Mouse (Mus musculus) thymus, postnatal 4 days (tissue): Measurements from ENCODE around the gene Sox5.

Experiments
- DNase-seq: peaks from one replicate; pipeline ENCODE4 v3.0.0; 2021

Gene Sox5

GRCm38 (mm10) chr6:143997616-143998015 is 784.2 kb downstream of the Sox5 start:
- DNase-seq: no peak

- no peak for DNase-seq
These were observed 786.7 kb downstream of the Sox5 start for GRCm38 (mm10) chr6:143995046-143995445.

- no peak for DNase-seq
These were observed 794.2 kb downstream of the Sox5 start for GRCm38 (mm10) chr6:143987548-143987947.

- no peak for DNase-seq
These were observed 801.6 kb downstream of the Sox5 start for GRCm38 (mm10) chr6:143980131-143980530.

- DNase-seq: no peak
These were observed 813.9 kb downstream of the Sox5 start for GRCm38 (mm10) chr6:143967724-143968400.

- DNase-seq: no peak
These were observed 821.3 kb downstream of the Sox5 start for GRCm38 (mm10) chr6:143960487-143960886.

GRCm38 (mm10) chr6:143960081-143960480 is 821.7 kb downstream of the Sox5 start:
- DNase-seq: no peak

GRCm38 (mm10) chr6:143958372-143958771 is 823.4 kb downstream of the Sox5 start:
- DNase-seq: no peak

- no peak for DNase-seq
These were observed 824.7 kb downstream of the Sox5 start for GRCm38 (mm10) chr6:143957063-143957462.

GRCm38 (mm10) chr6:143948553-143949308 is 833.0 kb downstream of the Sox5 start:
- DNase-seq: no peak

GRCm38 (mm10) chr6:143948071-143948470 is 833.7 kb downstream of the Sox5 start:
- DNase-seq: no peak

- DNase-seq: no peak
These were observed 838.7 kb downstream of the Sox5 start for GRCm38 (mm10) chr6:143943126-143943525.

- no peak for DNase-seq
These were observed 840.4 kb downstream of the Sox5 start for GRCm38 (mm10) chr6:143941291-143941785.

- no peak for DNase-seq
These were observed 858.6 kb downstream of the Sox5 start for GRCm38 (mm10) chr6:143923146-143923545.

GRCm38 (mm10) chr6:143918405-143918947 is 863.3 kb downstream of the Sox5 start:
- DNase-seq: no peak

GRCm38 (mm10) chr6:143916152-143916735 is 865.5 kb downstream of the Sox5 start:
- no peak for DNase-seq

- DNase-seq: no peak
These were observed 866.1 kb downstream of the Sox5 start for GRCm38 (mm10) chr6:143915686-143916085.

GRCm38 (mm10) chr6:143912316-143912715 is 869.5 kb downstream of the Sox5 start:
- no peak for DNase-seq

- DNase-seq: no peak
These were observed 877.1 kb downstream of the Sox5 start for GRCm38 (mm10) chr6:143904693-143905031.

- DNase-seq: no peak
These were observed 877.6 kb downstream of the Sox5 start for GRCm38 (mm10) chr6:143903981-143904692.

GRCm38 (mm10) chr6:143900871-143901270 is 880.9 kb downstream of the Sox5 start:
- DNase-seq: no peak

GRCm38 (mm10) chr6:143895092-143895491 is 886.7 kb downstream of the Sox5 start:
- no peak for DNase-seq

GRCm38 (mm10) chr6:143892869-143893268 is 888.9 kb downstream of the Sox5 start:
- no peak for DNase-seq
